Mouse (Mus musculus): ENCODE results near the gene 1700024B05Rik. TPM values are rescaled to one million over a fixed set of nuclear protein-coding genes. Genes with fewer than 3 reads are reported as not detected.
"Not testable (repeated sequence)": the region's sequence is repeated elsewhere in the genome, so short reads cannot be mapped to it uniquely, and the experiment has no call there.

Gene 1700024B05Rik
- polyA plus RNA-seq (2015; fragmentation: Nextera tagmentation; extraction: Ambion mirVana) = not detected in 2 replicates

DNA sequence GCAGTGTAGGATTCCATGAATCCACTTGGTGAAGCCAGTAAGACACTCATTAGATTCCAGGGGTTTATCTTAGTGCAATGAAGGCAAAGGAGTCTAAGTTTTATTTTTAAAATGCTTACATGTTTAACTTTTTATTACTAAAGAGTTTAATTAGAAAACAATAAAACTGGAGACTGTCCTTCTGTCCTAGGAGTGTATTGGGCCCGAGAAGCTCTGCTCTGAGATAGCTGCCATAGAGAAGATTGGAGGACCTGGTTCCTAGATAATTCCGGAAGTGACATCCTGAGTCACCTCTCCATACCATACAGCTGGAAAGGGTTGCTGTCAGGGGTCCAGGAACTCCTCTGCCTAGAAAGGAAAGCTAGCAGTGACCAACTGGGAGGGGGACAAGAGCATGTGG is at the start of gene 1700024B05Rik:
Gene 1700024B05Rik (plus strand): TSS at position 301 of the 400 bp plus-strand sequence.
- ATAC-seq (ENCODE audit: insufficient number of reproducible peaks, insufficient read depth, low FRiP score, low TSS enrichment, low read depth) = not testable (repeated sequence)

GRCm38 (mm10) chr14:41907190-41907589 is 36.6 kb upstream of the 1700024B05Rik start, which contains the start of gene Gm7980:
Gene Gm7980 (minus strand): TSS chr14:41907290.
- not testable (repeated sequence) for H3K27me3 ChIP-seq; H3K4me2 ChIP-seq; H3K36me3 ChIP-seq; H3K9ac ChIP-seq; H3K4me3 ChIP-seq; H3K9me3 ChIP-seq; H3K27ac ChIP-seq; ATAC-seq (ENCODE audit: insufficient number of reproducible peaks, insufficient read depth, low FRiP score, low TSS enrichment, low read depth); H3K4me1 ChIP-seq
- WGBS = no CpG with 5 or more reads among the region's 2 CpGs

More for the DNA sequence above, at the start of gene 1700024B05Rik:
- H3K4me3 ChIP-seq, H3K9ac ChIP-seq, H3K4me1 ChIP-seq, H3K27ac ChIP-seq, H3K36me3 ChIP-seq, H3K9me3 ChIP-seq, H3K27me3 ChIP-seq, H3K4me2 ChIP-seq: not testable (repeated sequence)
- 70% methylated on average over 2 of the region's 2 CpGs for WGBS

DNA sequence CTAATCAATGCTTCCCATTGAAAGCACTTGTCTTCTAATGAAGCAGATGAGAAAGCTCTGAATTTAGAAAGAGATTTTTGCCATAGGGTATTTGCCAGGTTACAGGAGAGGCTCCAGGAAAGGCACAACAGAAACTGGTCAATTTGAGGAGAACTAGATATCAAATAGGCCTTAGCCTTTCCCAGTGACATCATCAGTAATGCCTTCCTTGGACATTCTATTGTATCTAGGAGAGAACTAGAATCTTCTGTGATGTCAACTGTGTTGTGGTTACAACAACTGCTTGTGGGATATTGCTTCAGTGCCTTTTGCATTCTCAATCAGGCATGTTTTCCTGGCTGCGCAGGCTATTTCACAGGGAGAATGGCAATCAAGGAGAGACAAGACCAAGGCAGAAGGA is 19.1 kb upstream of the 1700024B05Rik start, which contains the start of gene 1700049E17Rik1:
Gene 1700049E17Rik1 (plus strand): TSS at position 301 of the 400 bp plus-strand sequence.
- H3K27me3 ChIP-seq; ATAC-seq (ENCODE audit: insufficient number of reproducible peaks, insufficient read depth, low FRiP score, low TSS enrichment, low read depth); H3K4me1 ChIP-seq; H3K4me2 ChIP-seq; H3K27ac ChIP-seq; H3K9me3 ChIP-seq; H3K4me3 ChIP-seq; H3K9ac ChIP-seq; H3K36me3 ChIP-seq: not testable (repeated sequence)
- no CpG with 5 or more reads among the region's 1 CpGs for WGBS

DNA sequence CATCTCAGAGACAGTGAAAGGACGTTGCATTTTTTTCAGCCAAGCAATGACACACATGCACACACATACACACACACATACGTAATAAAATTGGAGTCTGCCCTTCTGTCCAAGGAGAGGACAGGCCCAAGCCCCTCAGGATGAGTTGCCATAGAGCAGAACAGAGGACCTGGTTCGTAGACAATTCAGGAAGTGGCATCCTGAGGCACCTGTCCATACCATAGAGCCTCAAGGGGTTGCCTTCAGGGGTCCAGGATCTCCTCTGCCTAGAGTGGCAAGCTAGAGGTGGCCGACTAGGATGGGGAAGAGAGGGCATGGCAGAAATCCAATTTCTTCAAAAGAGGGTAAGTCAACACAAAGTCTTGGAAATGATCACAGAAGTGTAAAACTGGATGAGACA is 20.3 kb downstream of the 1700024B05Rik start:
- H3K27ac ChIP-seq; H3K27me3 ChIP-seq; H3K36me3 ChIP-seq; H3K4me3 ChIP-seq; ATAC-seq (ENCODE audit: insufficient number of reproducible peaks, insufficient read depth, low FRiP score, low TSS enrichment, low read depth); H3K4me1 ChIP-seq; H3K9ac ChIP-seq; H3K9me3 ChIP-seq; H3K4me2 ChIP-seq: not testable (repeated sequence)
- WGBS = 69% methylated on average over 4 of the region's 4 CpGs

DNA sequence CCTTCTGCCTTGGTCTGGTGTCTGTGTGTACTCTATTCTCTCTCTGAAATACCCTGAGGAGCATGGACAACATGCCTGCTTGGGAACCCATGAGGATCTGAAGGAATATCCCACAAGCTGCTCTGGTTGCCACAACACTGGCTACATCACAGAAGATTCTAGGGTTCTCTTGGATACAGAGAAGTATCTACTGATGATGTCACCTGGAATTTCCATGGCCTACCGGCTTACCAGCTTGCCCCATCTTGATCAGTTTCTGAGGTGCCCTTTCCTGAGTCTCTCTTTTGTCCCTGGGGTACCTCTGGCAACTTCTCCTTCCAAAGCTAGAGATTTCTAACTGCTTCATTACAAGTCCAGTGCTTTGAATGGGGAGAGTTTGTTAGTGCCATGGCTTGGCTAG is 24.0 kb downstream of the 1700024B05Rik start, which contains the start of gene Gm6401:
Gene Gm6401 (minus strand): TSS at position 101 of the 400 bp plus-strand sequence.
- not testable (repeated sequence) for H3K4me3 ChIP-seq; H3K9ac ChIP-seq; ATAC-seq (ENCODE audit: insufficient number of reproducible peaks, insufficient read depth, low FRiP score, low TSS enrichment, low read depth); H3K9me3 ChIP-seq; H3K27ac ChIP-seq; H3K4me2 ChIP-seq; H3K36me3 ChIP-seq; H3K4me1 ChIP-seq; H3K27me3 ChIP-seq
- WGBS = 82% methylated on average over 1 of the region's 1 CpGs

GRCm38 (mm10) chr14:41968596-41968995 is 24.8 kb downstream of the 1700024B05Rik start:
- not testable (repeated sequence) for H3K9ac ChIP-seq; ATAC-seq (ENCODE audit: insufficient number of reproducible peaks, insufficient read depth, low FRiP score, low TSS enrichment, low read depth); H3K27me3 ChIP-seq; H3K9me3 ChIP-seq; H3K4me3 ChIP-seq; H3K36me3 ChIP-seq; H3K4me1 ChIP-seq; H3K27ac ChIP-seq; H3K4me2 ChIP-seq
- WGBS = 62% methylated on average over 3 of the region's 3 CpGs

- H3K9ac ChIP-seq; H3K27ac ChIP-seq; H3K27me3 ChIP-seq; ATAC-seq (ENCODE audit: insufficient number of reproducible peaks, insufficient read depth, low FRiP score, low TSS enrichment, low read depth); H3K36me3 ChIP-seq; H3K4me2 ChIP-seq; H3K4me1 ChIP-seq; H3K9me3 ChIP-seq; H3K4me3 ChIP-seq: not testable (repeated sequence)
- 73% methylated on average over 1 of the region's 1 CpGs for WGBS
These were observed 39.4 kb downstream of the 1700024B05Rik start, which contains the start of gene Gm3543 for GRCm38 (mm10) chr14:41983225-41983624. Gene Gm3543 (minus strand): TSS chr14:41983325.

Other genes with a start within 250 kb of the 1700024B05Rik start
- not detected in 2 replicates for gene Gm8068, start 242.1 kb upstream of the 1700024B05Rik start, polyA plus RNA-seq (2015; fragmentation: Nextera tagmentation; extraction: Ambion mirVana)
- not detected in 2 replicates for gene Gm7929, start 193.4 kb upstream of the 1700024B05Rik start, polyA plus RNA-seq (2015; fragmentation: Nextera tagmentation; extraction: Ambion mirVana)
- gene Gm47189, start 171.6 kb upstream of the 1700024B05Rik start, polyA plus RNA-seq (2015; fragmentation: Nextera tagmentation; extraction: Ambion mirVana) = not detected in 2 replicates
- not detected in 2 replicates for gene Gm7980, start 36.7 kb upstream of the 1700024B05Rik start, polyA plus RNA-seq (2015; fragmentation: Nextera tagmentation; extraction: Ambion mirVana)
- gene 1700049E17Rik1, start 19.0 kb upstream of the 1700024B05Rik start, polyA plus RNA-seq (2015; fragmentation: Nextera tagmentation; extraction: Ambion mirVana) = not detected in 2 replicates
- not detected in 2 replicates for gene Gm6401, start 23.9 kb downstream of the 1700024B05Rik start, polyA plus RNA-seq (2015; fragmentation: Nextera tagmentation; extraction: Ambion mirVana)
- not detected in 2 replicates for gene Gm3543, start 39.3 kb downstream of the 1700024B05Rik start, polyA plus RNA-seq (2015; fragmentation: Nextera tagmentation; extraction: Ambion mirVana)
- gene Gm7951, start 173.4 kb downstream of the 1700024B05Rik start, polyA plus RNA-seq (2015; fragmentation: Nextera tagmentation; extraction: Ambion mirVana) = not detected in 2 replicates
- not detected in 2 replicates for gene Gm17027, start 218.6 kb downstream of the 1700024B05Rik start, polyA plus RNA-seq (2015; fragmentation: Nextera tagmentation; extraction: Ambion mirVana)
- not detected in 2 replicates for gene Gm3573, start 246.8 kb downstream of the 1700024B05Rik start, polyA plus RNA-seq (2015; fragmentation: Nextera tagmentation; extraction: Ambion mirVana)